Mouse (Mus musculus): ENCODE results near the gene Enpp1. TPM values are rescaled to one million over a fixed set of nuclear protein-coding genes. Genes with fewer than 3 reads are reported as not detected.

Gene Enpp1
- total RNA-seq (2021): 1 to 10 TPM; 3.4 TPM
- long read RNA-seq, full-length matches to known transcripts: 7 of 7 reads
- long read RNA-seq, partial matches to known transcripts: 0 of 7 reads
- long read RNA-seq, other reads (novel, unspliced or antisense): 0 of 7 reads

GRCm38 (mm10) chr10:24711480-24712366, at the start of gene Enpp1:
Enpp1 (minus strand) TSS chr10:24712159.
- DNase-seq (ENCODE audit: low spot score in 2 of 2): peak; percentile 11

- no peak for DNase-seq (ENCODE audit: low spot score in 2 of 2)
Observed at GRCm38 (mm10) chr10:24758326-24758915, 46.5 kb upstream of the Enpp1 start.

- DNase-seq (ENCODE audit: low spot score in 2 of 2): no peak
Observed at GRCm38 (mm10) chr10:24754874-24755540, 43.0 kb upstream of the Enpp1 start.

GRCm38 (mm10) chr10:24754251-24754835, 42.4 kb upstream of the Enpp1 start:
- DNase-seq (ENCODE audit: low spot score in 2 of 2): no peak

GRCm38 (mm10) chr10:24753536-24754250, 41.7 kb upstream of the Enpp1 start:
- DNase-seq (ENCODE audit: low spot score in 2 of 2): no peak

GRCm38 (mm10) chr10:24742950-24743487, 31.1 kb upstream of the Enpp1 start:
- DNase-seq (ENCODE audit: low spot score in 2 of 2): no peak

GRCm38 (mm10) chr10:24741229-24742198, 29.6 kb upstream of the Enpp1 start:
- DNase-seq (ENCODE audit: low spot score in 2 of 2): no peak

GRCm38 (mm10) chr10:24739171-24739570, 27.2 kb upstream of the Enpp1 start:
- no peak for DNase-seq (ENCODE audit: low spot score in 2 of 2)

GRCm38 (mm10) chr10:24738456-24738855, 26.5 kb upstream of the Enpp1 start:
- no peak for DNase-seq (ENCODE audit: low spot score in 2 of 2)

GRCm38 (mm10) chr10:24735027-24735777, 23.2 kb upstream of the Enpp1 start:
- DNase-seq (ENCODE audit: low spot score in 2 of 2): no peak

- DNase-seq (ENCODE audit: low spot score in 2 of 2): no peak
Observed at GRCm38 (mm10) chr10:24727478-24727877, 15.5 kb upstream of the Enpp1 start.

- no peak for DNase-seq (ENCODE audit: low spot score in 2 of 2)
Observed at GRCm38 (mm10) chr10:24725197-24725596, 13.2 kb upstream of the Enpp1 start.

- no peak for DNase-seq (ENCODE audit: low spot score in 2 of 2)
Observed at GRCm38 (mm10) chr10:24721841-24722240, 9.9 kb upstream of the Enpp1 start.

- no peak for DNase-seq (ENCODE audit: low spot score in 2 of 2)
Observed at GRCm38 (mm10) chr10:24719383-24719782, 7.4 kb upstream of the Enpp1 start.

GRCm38 (mm10) chr10:24718720-24719119, 6.8 kb upstream of the Enpp1 start:
- DNase-seq (ENCODE audit: low spot score in 2 of 2): no peak

- DNase-seq (ENCODE audit: low spot score in 2 of 2): peak in 1 of 2 experiments; percentile 11
Observed at GRCm38 (mm10) chr10:24718058-24718457, 6.1 kb upstream of the Enpp1 start.

- DNase-seq (ENCODE audit: low spot score in 2 of 2): no peak
Observed at GRCm38 (mm10) chr10:24716232-24716631, 4.3 kb upstream of the Enpp1 start.

- no peak for DNase-seq (ENCODE audit: low spot score in 2 of 2)
Observed at GRCm38 (mm10) chr10:24712901-24713300, 942 bp upstream of the Enpp1 start.

GRCm38 (mm10) chr10:24712367-24712761, 405 bp upstream of the Enpp1 start:
- DNase-seq (ENCODE audit: low spot score in 2 of 2): no peak
